Mouse (Mus musculus): ENCODE results near the gene Tmem239. TPM values are rescaled to one million over a fixed set of nuclear protein-coding genes. Genes with fewer than 3 reads are reported as not detected.

The Tmem239 gene
- polyA plus RNA-seq, 1 experiment from 2014 or later = not detected

- DNase-seq (ENCODE audit: low spot score) (no peak), ATAC-seq (no peak)
- no peaks in the 10 kb centered on the region for H3K36me3 ChIP-seq (ENCODE audit: insufficient read depth, low read length)
- H3K4me3 ChIP-seq (ENCODE audit: low read depth, low read length) = no peak overlapping the region
- H3K4me1 ChIP-seq (ENCODE audit: insufficient read depth, low read depth, low read length) = peaks cover 12% of the 10 kb centered on the region
- H3K27me3 ChIP-seq (replicated peaks; ENCODE audit: insufficient read depth, low read length) = no peaks in the 10 kb centered on the region
- no peak overlapping the region for H3K27ac ChIP-seq (ENCODE audit: low read length)
- TF ChIP-seq EP300 (IDR thresholded peaks at IDR 0.05) (no peak), CTCF (IDR thresholded peaks at IDR 0.05) (no peak)
- no peaks in the 10 kb centered on the region for H3K9me3 ChIP-seq (ENCODE audit: low read length)
- H3K4me2 ChIP-seq (replicated peaks; ENCODE audit: low read depth, low read length) = no peak overlapping the region
- H3K9ac ChIP-seq (replicated peaks; ENCODE audit: low read depth) = no peak overlapping the region
- 54% methylated on average over 6 of the region's 6 CpGs for WGBS
Observed at GRCm38 (mm10) chr2:130453421-130453820, 47.1 kb downstream of the Tmem239 start.

GRCm38 (mm10) chr2:130454748-130455370 lies 48.6 kb downstream of the Tmem239 start:
- no peak overlapping the region for H3K4me3 ChIP-seq (ENCODE audit: low read depth, low read length)
- H3K4me2 ChIP-seq (replicated peaks; ENCODE audit: low read depth, low read length) = no peak overlapping the region
- H3K27ac ChIP-seq (ENCODE audit: low read length) = no peak overlapping the region
- no peaks in the 10 kb centered on the region for H3K9me3 ChIP-seq (ENCODE audit: low read length)
- no peak for TF ChIP-seq EP300 (IDR thresholded peaks at IDR 0.05)
- TF ChIP-seq CTCF (IDR thresholded peaks at IDR 0.05) = no peak
- peaks cover 8% of the 10 kb centered on the region for H3K4me1 ChIP-seq (ENCODE audit: insufficient read depth, low read depth, low read length)
- no peak for DNase-seq (ENCODE audit: low spot score)
- H3K9ac ChIP-seq (replicated peaks; ENCODE audit: low read depth) = no peak overlapping the region
- 51% methylated on average over 6 of the region's 6 CpGs for WGBS
- no peak for ATAC-seq
- no peaks in the 10 kb centered on the region for H3K36me3 ChIP-seq (ENCODE audit: insufficient read depth, low read length)
- H3K27me3 ChIP-seq (replicated peaks; ENCODE audit: insufficient read depth, low read length) = no peaks in the 10 kb centered on the region

Other genes starting within 250 kb of the Tmem239 start
- 400 and 429 TPM in 2 replicates for gene Snrpb, start 227.1 kb upstream of the Tmem239 start, polyA plus RNA-seq (2015; fragmentation: Nextera tagmentation; extraction: Ambion mirVana)
- gene Tmc2, start 211.3 kb upstream of the Tmem239 start, polyA plus RNA-seq (2015; fragmentation: Nextera tagmentation; extraction: Ambion mirVana) = not detected in 2 replicates
- gene Nop56, start 132.0 kb upstream of the Tmem239 start, polyA plus RNA-seq (2015; fragmentation: Nextera tagmentation; extraction: Ambion mirVana) = 56.1 and 63.8 TPM in 2 replicates
- gene Idh3b, start 121.9 kb upstream of the Tmem239 start, polyA plus RNA-seq (2015; fragmentation: Nextera tagmentation; extraction: Ambion mirVana) = 97.9 and 100 TPM in 2 replicates
- 0.80 and 0.88 TPM in 2 replicates for gene Ebf4, start 111.3 kb upstream of the Tmem239 start, polyA plus RNA-seq (2015; fragmentation: Nextera tagmentation; extraction: Ambion mirVana)
- 13.9 and 14.9 TPM in 2 replicates for gene Cpxm1, start 8.9 kb upstream of the Tmem239 start, polyA plus RNA-seq (2015; fragmentation: Nextera tagmentation; extraction: Ambion mirVana)
- 0.10 TPM in 1 of 2 replicates, not detected in the other for gene Gm28372, start 1.2 kb upstream of the Tmem239 start, polyA plus RNA-seq (2015; fragmentation: Nextera tagmentation; extraction: Ambion mirVana)
- gene 1700020A23Rik, start 1.2 kb upstream of the Tmem239 start, polyA plus RNA-seq (2015; fragmentation: Nextera tagmentation; extraction: Ambion mirVana) = not detected in 2 replicates
- 46.8 and 47.0 TPM in 2 replicates for gene Vps16, start 17.9 kb downstream of the Tmem239 start, polyA plus RNA-seq (2015; fragmentation: Nextera tagmentation; extraction: Ambion mirVana)
- gene Pced1a, start 18.2 kb downstream of the Tmem239 start, polyA plus RNA-seq (2015; fragmentation: Nextera tagmentation; extraction: Ambion mirVana) = 6.8 and 8.0 TPM in 2 replicates
- 46.1 and 52.1 TPM in 2 replicates for gene Ptpra, start 43.8 kb downstream of the Tmem239 start, polyA plus RNA-seq (2015; fragmentation: Nextera tagmentation; extraction: Ambion mirVana)
- 61.0 and 64.0 TPM in 2 replicates for gene Mrps26, start 157.3 kb downstream of the Tmem239 start, polyA plus RNA-seq (2015; fragmentation: Nextera tagmentation; extraction: Ambion mirVana)
- not detected in 2 replicates for gene Oxt, start 169.7 kb downstream of the Tmem239 start, polyA plus RNA-seq (2015; fragmentation: Nextera tagmentation; extraction: Ambion mirVana)
- gene Avp, start 176.1 kb downstream of the Tmem239 start, polyA plus RNA-seq (2015; fragmentation: Nextera tagmentation; extraction: Ambion mirVana) = not detected in 2 replicates
- 4.8 and 5.9 TPM in 2 replicates for gene Fastkd5, start 223.5 kb downstream of the Tmem239 start, polyA plus RNA-seq (2015; fragmentation: Nextera tagmentation; extraction: Ambion mirVana)
- gene Ubox5, start 223.6 kb downstream of the Tmem239 start, polyA plus RNA-seq (2015; fragmentation: Nextera tagmentation; extraction: Ambion mirVana) = 4.4 TPM in 2 replicates
- gene Lzts3, start 236.3 kb downstream of the Tmem239 start, polyA plus RNA-seq (2015; fragmentation: Nextera tagmentation; extraction: Ambion mirVana) = 0.95 and 1.5 TPM in 2 replicates